Mouse (Mus musculus): Measurements from ENCODE around the gene Ccna1. TPM values are rescaled to one million over a fixed set of nuclear protein-coding genes. Genes with fewer than 3 reads are reported as not detected.
A peak's percentile ranks its signal among the peaks of the same experiment; 100 is the strongest.

Gene Ccna1
- polyA plus RNA-seq, 1 experiment from 2014 or later = 2.6 TPM

- Histone ChIP-seq H3K4me1 (ENCODE audit: control insufficient read depth, insufficient read depth, low read length) (no peaks in the 10 kb centered on the region), H3K36me3 (ENCODE audit: control insufficient read depth, insufficient read depth, low read length) (no peaks in the 10 kb centered on the region), H3K4me3 (ENCODE audit: low read depth, low read length) (no peak overlapping the region), H3K4me2 (ENCODE audit: low read depth) (no peak overlapping the region), H3K27ac (ENCODE audit: low read depth, low read length) (no peak overlapping the region), H3K9me3 (ENCODE audit: control insufficient read depth, low read length) (no peaks in the 10 kb centered on the region), H3K27me3 (ENCODE audit: control insufficient read depth, insufficient read depth, low read length) (no peaks in the 10 kb centered on the region), H3K9ac (ENCODE audit: low read length) (no peak overlapping the region)
- no peak for ATAC-seq (ENCODE audit: insufficient read depth, low FRiP score, low TSS enrichment)
- WGBS = 84% methylated on average over 4 of the region's 4 CpGs
- no peak for DNase-seq (ENCODE audit: low spot score)
Observed at GRCm38 (mm10) chr3:55089291-55089690, 34.0 kb upstream of the Ccna1 start.

GRCm38 (mm10) chr3:55088843-55089242, 33.5 kb upstream of the Ccna1 start:
- Histone ChIP-seq H3K4me2 (ENCODE audit: low read depth) (no peak overlapping the region), H3K9me3 (ENCODE audit: control insufficient read depth, low read length) (no peaks in the 10 kb centered on the region), H3K4me3 (ENCODE audit: low read depth, low read length) (no peak overlapping the region), H3K4me1 (ENCODE audit: control insufficient read depth, insufficient read depth, low read length) (no peaks in the 10 kb centered on the region), H3K9ac (ENCODE audit: low read length) (no peak overlapping the region), H3K27ac (ENCODE audit: low read depth, low read length) (no peak overlapping the region), H3K36me3 (ENCODE audit: control insufficient read depth, insufficient read depth, low read length) (no peaks in the 10 kb centered on the region), H3K27me3 (ENCODE audit: control insufficient read depth, insufficient read depth, low read length) (no peaks in the 10 kb centered on the region)
- no peak for DNase-seq (ENCODE audit: low spot score)
- no peak for ATAC-seq (ENCODE audit: insufficient read depth, low FRiP score, low TSS enrichment)
- WGBS = 87% methylated on average over 3 of the region's 3 CpGs

GRCm38 (mm10) chr3:55088359-55088758, 33.1 kb upstream of the Ccna1 start:
- DNase-seq (ENCODE audit: low spot score) = no peak
- 79% methylated on average over 4 of the region's 4 CpGs for WGBS
- Histone ChIP-seq H3K27ac (ENCODE audit: low read depth, low read length) (no peak overlapping the region), H3K36me3 (ENCODE audit: control insufficient read depth, insufficient read depth, low read length) (no peaks in the 10 kb centered on the region), H3K4me2 (ENCODE audit: low read depth) (no peak overlapping the region), H3K4me1 (ENCODE audit: control insufficient read depth, insufficient read depth, low read length) (no peaks in the 10 kb centered on the region), H3K9me3 (ENCODE audit: control insufficient read depth, low read length) (no peaks in the 10 kb centered on the region), H3K4me3 (ENCODE audit: low read depth, low read length) (no peak overlapping the region), H3K9ac (ENCODE audit: low read length) (no peak overlapping the region), H3K27me3 (ENCODE audit: control insufficient read depth, insufficient read depth, low read length) (no peaks in the 10 kb centered on the region)
- ATAC-seq (ENCODE audit: insufficient read depth, low FRiP score, low TSS enrichment) = no peak

- DNase-seq (ENCODE audit: low spot score) (no peak), ATAC-seq (ENCODE audit: insufficient read depth, low FRiP score, low TSS enrichment) (no peak)
- Histone ChIP-seq H3K36me3 (ENCODE audit: control insufficient read depth, insufficient read depth, low read length) (no peaks in the 10 kb centered on the region), H3K4me1 (ENCODE audit: control insufficient read depth, insufficient read depth, low read length) (no peaks in the 10 kb centered on the region), H3K4me2 (ENCODE audit: low read depth) (no peak overlapping the region), H3K9me3 (ENCODE audit: control insufficient read depth, low read length) (no peaks in the 10 kb centered on the region), H3K9ac (ENCODE audit: low read length) (no peak overlapping the region), H3K4me3 (ENCODE audit: low read depth, low read length) (no peak overlapping the region), H3K27me3 (ENCODE audit: control insufficient read depth, insufficient read depth, low read length) (no peaks in the 10 kb centered on the region), H3K27ac (ENCODE audit: low read depth, low read length) (no peak overlapping the region)
- WGBS = 69% methylated on average over 4 of the region's 4 CpGs
Observed at GRCm38 (mm10) chr3:55087360-55087759, 32.1 kb upstream of the Ccna1 start.

- no peak for ATAC-seq (ENCODE audit: insufficient read depth, low FRiP score, low TSS enrichment)
Observed at GRCm38 (mm10) chr3:55086948-55087347, 31.6 kb upstream of the Ccna1 start.

GRCm38 (mm10) chr3:55085716-55086115, 30.4 kb upstream of the Ccna1 start:
- Histone ChIP-seq H3K27ac (ENCODE audit: low read depth, low read length) (no peak overlapping the region), H3K4me2 (ENCODE audit: low read depth) (no peak overlapping the region), H3K36me3 (ENCODE audit: control insufficient read depth, insufficient read depth, low read length) (no peaks in the 10 kb centered on the region), H3K9me3 (ENCODE audit: control insufficient read depth, low read length) (no peaks in the 10 kb centered on the region), H3K9ac (ENCODE audit: low read length) (no peak overlapping the region), H3K4me1 (ENCODE audit: control insufficient read depth, insufficient read depth, low read length) (no peaks in the 10 kb centered on the region), H3K4me3 (ENCODE audit: low read depth, low read length) (no peak overlapping the region), H3K27me3 (ENCODE audit: control insufficient read depth, insufficient read depth, low read length) (no peaks in the 10 kb centered on the region)
- no peak for ATAC-seq (ENCODE audit: insufficient read depth, low FRiP score, low TSS enrichment)
- no peak for DNase-seq (ENCODE audit: low spot score)
- WGBS = 70% methylated on average over 3 of the region's 3 CpGs

More at GRCm38 (mm10) chr3:55086948-55087347, 31.6 kb upstream of the Ccna1 start:
- Histone ChIP-seq H3K27ac (ENCODE audit: low read depth, low read length) (no peak overlapping the region), H3K9ac (ENCODE audit: low read length) (no peak overlapping the region), H3K27me3 (ENCODE audit: control insufficient read depth, insufficient read depth, low read length) (no peaks in the 10 kb centered on the region), H3K4me1 (ENCODE audit: control insufficient read depth, insufficient read depth, low read length) (no peaks in the 10 kb centered on the region), H3K4me2 (ENCODE audit: low read depth) (no peak overlapping the region), H3K36me3 (ENCODE audit: control insufficient read depth, insufficient read depth, low read length) (no peaks in the 10 kb centered on the region), H3K4me3 (ENCODE audit: low read depth, low read length) (no peak overlapping the region), H3K9me3 (ENCODE audit: control insufficient read depth, low read length) (no peaks in the 10 kb centered on the region)
- DNase-seq (ENCODE audit: low spot score) = no peak
- 94% methylated on average over 5 of the region's 5 CpGs for WGBS

- ATAC-seq (ENCODE audit: insufficient read depth, low FRiP score, low TSS enrichment) (no peak), DNase-seq (ENCODE audit: low spot score) (no peak)
- no peaks in the 10 kb centered on the region for H3K36me3 ChIP-seq (ENCODE audit: control insufficient read depth, insufficient read depth, low read length)
- no peak overlapping the region for H3K9ac ChIP-seq (ENCODE audit: low read length)
- no peaks in the 10 kb centered on the region for H3K27me3 ChIP-seq (ENCODE audit: control insufficient read depth, insufficient read depth, low read length)
- no peaks in the 10 kb centered on the region for H3K4me1 ChIP-seq (ENCODE audit: control insufficient read depth, insufficient read depth, low read length)
- no peak overlapping the region for H3K27ac ChIP-seq (ENCODE audit: low read depth, low read length)
- no peaks in the 10 kb centered on the region for H3K9me3 ChIP-seq (ENCODE audit: control insufficient read depth, low read length)
- no peak overlapping the region for H3K4me2 ChIP-seq (ENCODE audit: low read depth)
- H3K4me3 ChIP-seq (ENCODE audit: low read depth, low read length) = no peak overlapping the region
- 71% methylated on average over 6 of the region's 6 CpGs for WGBS
Observed at GRCm38 (mm10) chr3:55084781-55085180, 29.5 kb upstream of the Ccna1 start.

GRCm38 (mm10) chr3:55080055-55080454, 24.8 kb upstream of the Ccna1 start:
- Histone ChIP-seq H3K27me3 (ENCODE audit: control insufficient read depth, insufficient read depth, low read length) (no peaks in the 10 kb centered on the region), H3K4me1 (ENCODE audit: control insufficient read depth, insufficient read depth, low read length) (no peaks in the 10 kb centered on the region), H3K4me2 (ENCODE audit: low read depth) (no peak overlapping the region), H3K9ac (ENCODE audit: low read length) (no peak overlapping the region), H3K36me3 (ENCODE audit: control insufficient read depth, insufficient read depth, low read length) (no peaks in the 10 kb centered on the region), H3K4me3 (ENCODE audit: low read depth, low read length) (no peak overlapping the region), H3K27ac (ENCODE audit: low read depth, low read length) (no peak overlapping the region), H3K9me3 (ENCODE audit: control insufficient read depth, low read length) (no peaks in the 10 kb centered on the region)
- 12% methylated on average over 6 of the region's 6 CpGs for WGBS
- ATAC-seq (ENCODE audit: insufficient read depth, low FRiP score, low TSS enrichment) (peak; percentile 71), DNase-seq (ENCODE audit: low spot score) (peak; percentile 71)

GRCm38 (mm10) chr3:55079619-55080018, 24.3 kb upstream of the Ccna1 start:
- no peak for DNase-seq (ENCODE audit: low spot score)
- whole genome bisulfite sequencing = 86% methylated on average over 8 of the region's 8 CpGs
- H3K27ac ChIP-seq (ENCODE audit: low read depth, low read length) = no peak overlapping the region

More at GRCm38 (mm10) chr3:55079619-55080018, 24.3 kb upstream of the Ccna1 start:
- no peaks in the 10 kb centered on the region for H3K36me3 ChIP-seq (ENCODE audit: control insufficient read depth, insufficient read depth, low read length)
- ATAC-seq (ENCODE audit: insufficient read depth, low FRiP score, low TSS enrichment) = no peak
- H3K9ac ChIP-seq (ENCODE audit: low read length) = no peak overlapping the region
- H3K4me1 ChIP-seq (ENCODE audit: control insufficient read depth, insufficient read depth, low read length) = no peaks in the 10 kb centered on the region
- H3K9me3 ChIP-seq (ENCODE audit: control insufficient read depth, low read length) = no peaks in the 10 kb centered on the region
- no peak overlapping the region for H3K4me3 ChIP-seq (ENCODE audit: low read depth, low read length)
- no peaks in the 10 kb centered on the region for H3K27me3 ChIP-seq (ENCODE audit: control insufficient read depth, insufficient read depth, low read length)
- H3K4me2 ChIP-seq (ENCODE audit: low read depth) = no peak overlapping the region

Data from neural tube, embryonic 11.5 days (tissue).